Mouse (Mus musculus) embryonic fibroblast, embryonic 13.5 days (primary cell): ENCODE measurements around the gene Pdcd6ip.

ENCODE experiments used
- CTCF ChIP-seq: IDR thresholded peaks from 2 replicates; pipeline ENCODE4 v1.5.1; 2011; ENCODE audit warnings: mild to moderate bottlenecking, control low read depth, low read length, moderate library complexity, borderline replicate concordance; ENCODE audit not compliant: insufficient read depth
- POLR2A ChIP-seq: IDR thresholded peaks from 2 replicates; pipeline ENCODE4 v1.6.1; 2011; ENCODE audit warnings: low read depth, mild to moderate bottlenecking, control low read depth, low read length, moderate library complexity

DNA sequence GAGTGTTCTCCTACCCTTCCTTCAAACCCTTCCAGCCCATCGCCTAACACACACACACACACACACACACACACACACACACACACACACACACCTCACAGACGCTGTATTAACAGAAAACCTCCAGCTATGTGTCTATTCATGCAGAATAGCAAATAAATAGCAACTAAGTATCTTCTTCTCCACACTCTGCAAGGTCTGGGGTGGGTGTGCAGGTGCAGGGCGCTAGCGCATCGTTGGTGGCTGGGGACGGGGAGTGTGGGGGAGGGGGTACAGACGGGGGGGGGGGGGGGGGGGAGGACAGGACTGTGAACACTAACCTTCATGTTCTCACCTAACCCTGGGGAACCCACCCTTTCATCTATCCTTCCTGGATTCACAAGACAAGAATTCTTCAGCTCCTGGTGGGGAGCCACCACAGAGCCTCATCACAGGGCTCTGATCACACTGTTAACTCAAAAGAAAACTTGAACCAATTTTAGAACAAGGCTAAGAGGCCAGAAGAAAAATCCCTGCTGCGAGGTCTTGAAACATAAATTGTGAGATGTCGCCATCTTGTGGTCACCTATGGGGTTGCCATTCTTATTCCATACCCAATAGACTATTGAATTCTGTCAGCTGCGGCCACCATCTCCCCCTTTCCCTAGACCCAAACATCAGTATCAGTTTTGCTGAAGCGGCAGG, 62.8 kb downstream of the Pdcd6ip start:
- TF ChIP-seq CTCF: no peak
- no peak for TF ChIP-seq POLR2A
